Mouse (Mus musculus): ENCODE measurements at regions not wholly inside any gene's neighbourhood (a gene's known extent, or its start where the extent isn't known, plus 50 kb on each side); places are given as distances from the start of the nearest gene placed in this dataset.

DNA sequence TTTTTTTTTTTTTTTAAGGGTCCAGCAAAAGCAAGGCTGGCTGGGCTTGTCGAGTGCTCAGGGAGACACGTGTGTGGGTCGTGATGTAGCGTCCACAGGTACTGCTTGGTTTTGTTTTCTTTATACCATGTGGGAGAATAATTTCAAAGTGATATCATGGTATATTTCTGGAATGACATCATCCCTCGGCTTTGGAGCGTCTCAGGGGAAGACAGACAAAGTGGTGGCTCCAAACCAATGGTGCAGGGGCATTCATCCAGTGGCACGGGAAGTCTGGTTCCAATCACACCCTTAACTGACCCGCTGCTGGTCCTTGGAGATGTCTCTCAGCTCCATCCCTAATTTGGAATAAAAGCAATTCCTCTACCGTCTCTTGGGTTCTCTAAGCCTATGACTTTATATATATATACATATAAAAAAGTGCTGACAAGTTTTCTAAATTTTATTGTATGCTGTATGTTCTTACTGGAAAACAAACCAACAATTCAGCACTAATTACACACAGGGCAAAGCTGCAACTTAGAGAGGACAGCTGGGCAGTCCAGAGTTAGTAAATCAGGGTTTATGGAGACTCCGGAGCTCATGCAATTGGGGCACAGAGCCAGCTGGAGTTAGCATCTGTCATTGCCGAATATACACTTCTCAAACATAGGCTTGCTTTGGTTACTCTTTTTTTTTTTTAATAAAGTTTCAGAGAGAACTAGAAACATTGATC lies 115.3 kb downstream of the Evx1 start:
- no peak for DNase-seq (ENCODE audit: extremely low spot score in 1 of 2, low spot score in 1 of 2)

DNA sequence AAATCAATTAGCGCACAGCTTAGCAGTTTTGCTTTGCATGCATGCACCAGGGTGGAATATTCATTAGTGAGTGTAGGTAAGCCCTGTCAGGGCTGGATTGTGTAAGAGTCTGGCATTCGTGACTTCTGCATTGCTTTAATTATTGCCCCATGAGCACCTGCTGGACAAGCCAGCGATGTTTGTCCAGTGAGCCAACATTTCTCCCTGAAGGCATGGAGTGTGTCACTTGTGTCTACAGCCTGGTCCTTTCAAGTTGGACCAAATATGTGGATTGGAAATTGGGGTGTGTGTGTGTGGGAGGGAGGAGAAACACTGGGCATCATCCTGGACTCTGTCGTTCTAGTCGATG lies 115.9 kb downstream of the Evx1 start:
- no peak for DNase-seq (ENCODE audit: extremely low spot score in 1 of 2, low spot score in 1 of 2)

DNA sequence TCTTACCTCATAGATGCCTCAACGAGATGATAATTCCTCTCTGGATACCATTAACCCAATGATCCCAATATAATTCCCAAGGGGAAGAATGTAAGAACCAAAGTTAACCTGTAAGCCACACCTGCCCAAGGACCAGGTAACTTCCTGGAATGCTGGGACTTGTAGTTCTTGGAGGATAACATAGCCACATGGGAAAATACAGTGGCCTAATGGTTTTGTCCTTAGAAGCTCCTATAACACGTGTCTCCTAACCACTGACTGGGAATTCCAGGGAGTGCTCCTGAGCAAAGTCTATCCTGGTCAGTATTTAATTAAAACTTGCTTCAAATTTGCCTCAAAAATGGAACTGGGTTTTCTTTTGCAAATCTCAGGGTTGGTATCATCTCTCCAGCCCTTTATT lies 119.9 kb downstream of the Evx1 start:
- no peak for DNase-seq (ENCODE audit: extremely low spot score in 1 of 2, low spot score in 1 of 2)

DNA sequence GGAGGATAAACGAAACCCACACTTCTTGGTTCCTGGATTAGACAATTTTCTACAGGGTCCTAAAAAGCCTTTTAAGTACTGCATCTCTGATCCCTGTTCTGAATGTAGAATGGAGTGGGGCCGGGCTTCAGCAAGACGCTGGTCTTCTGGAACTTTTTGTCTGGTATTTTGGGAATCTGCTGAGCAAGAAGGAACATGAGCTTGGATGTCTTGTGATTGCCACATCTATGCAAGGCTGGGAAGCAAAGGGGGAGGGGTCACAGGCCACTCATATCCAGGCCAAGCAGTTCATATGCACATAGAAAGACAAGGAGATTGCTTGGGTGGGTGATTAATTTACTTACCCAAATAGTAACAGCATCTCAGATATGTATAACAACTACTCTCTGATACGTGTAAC lies 121.5 kb downstream of the Evx1 start:
- no peak for DNase-seq (ENCODE audit: extremely low spot score in 1 of 2, low spot score in 1 of 2)

DNA sequence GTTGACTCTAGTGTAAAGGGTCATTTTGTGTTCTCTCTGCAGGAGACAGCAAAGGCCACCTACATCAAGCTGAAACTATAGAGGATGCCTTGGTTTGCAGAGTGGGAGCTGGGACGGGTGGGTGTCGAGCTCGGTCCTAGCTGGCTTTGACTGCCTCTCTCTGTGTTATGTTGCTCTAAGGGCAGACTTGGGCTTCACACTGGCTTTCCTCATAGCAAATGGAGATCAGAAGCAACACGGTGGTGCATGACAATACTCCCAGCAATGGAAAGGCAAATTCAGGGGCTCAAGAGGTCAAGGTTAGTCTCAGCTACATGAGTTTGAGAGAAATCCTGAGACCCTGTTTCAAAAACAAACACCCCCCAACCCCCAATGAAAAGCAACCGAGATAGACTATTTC lies 122.1 kb downstream of the Evx1 start:
- DNase-seq (ENCODE audit: extremely low spot score in 1 of 2, low spot score in 1 of 2) = no peak

DNA sequence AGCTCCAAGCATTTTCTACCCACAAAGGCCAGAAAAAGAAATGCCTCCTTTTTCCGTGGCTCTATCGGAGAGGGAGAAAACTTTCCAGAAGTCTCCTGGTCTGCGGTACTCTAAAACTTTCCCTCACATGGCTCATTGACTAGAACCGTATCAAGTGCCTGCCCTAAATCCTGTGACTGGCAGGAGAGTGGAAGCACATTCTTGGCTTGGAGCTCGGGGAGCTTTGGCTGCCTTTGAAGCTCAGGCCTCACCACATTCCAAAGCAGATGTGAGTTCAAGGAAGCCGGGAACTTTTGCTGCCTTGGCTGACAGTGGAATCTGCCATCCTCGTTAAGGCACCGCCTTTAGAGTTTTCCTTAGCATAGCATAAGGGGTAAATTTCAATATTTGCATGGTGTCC lies 125.1 kb downstream of the Evx1 start:
- no peak for DNase-seq (ENCODE audit: extremely low spot score in 1 of 2, low spot score in 1 of 2)

DNA sequence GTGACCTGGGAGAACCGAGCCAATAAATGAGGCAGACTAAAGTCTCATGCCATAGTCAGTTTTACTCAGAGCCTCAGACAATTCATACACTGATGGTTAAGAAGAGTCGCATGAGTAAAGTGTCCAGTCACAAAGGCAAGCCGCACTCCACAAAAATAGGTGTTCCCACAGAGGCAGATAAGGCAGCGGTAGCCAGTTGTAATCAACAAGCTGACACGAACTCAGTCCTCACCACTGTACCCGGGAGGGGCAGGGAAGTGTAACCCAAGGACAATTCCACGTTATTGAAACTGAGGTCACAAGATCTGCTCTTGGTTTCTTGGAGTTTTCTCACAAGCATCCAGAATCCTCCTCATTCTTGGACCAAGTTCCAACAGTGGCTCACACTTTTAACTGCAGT lies 125.9 kb downstream of the Evx1 start:
- no peak for DNase-seq (ENCODE audit: extremely low spot score in 1 of 2, low spot score in 1 of 2)

DNA sequence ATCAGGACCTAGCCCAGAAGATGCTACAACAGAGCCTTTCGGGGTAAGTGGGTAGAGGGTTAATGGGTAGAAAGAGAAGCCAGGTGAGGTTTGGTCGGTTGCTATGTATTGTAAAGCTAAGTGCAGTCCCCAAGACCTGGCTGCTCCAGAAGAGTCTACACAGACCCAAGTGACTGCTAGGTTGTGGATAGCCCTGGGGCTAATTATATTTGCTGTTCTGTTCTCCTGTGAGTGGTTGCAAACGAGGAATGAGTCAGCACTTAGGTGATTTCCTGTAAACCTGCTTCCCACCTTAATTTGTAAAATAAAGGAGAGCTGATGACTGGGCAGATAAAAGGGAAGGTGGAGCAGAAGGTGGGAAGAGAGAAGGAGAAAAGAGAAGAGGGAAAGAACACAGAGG lies 126.9 kb downstream of the Evx1 start:
- no peak for DNase-seq (ENCODE audit: extremely low spot score in 1 of 2, low spot score in 1 of 2)

DNA sequence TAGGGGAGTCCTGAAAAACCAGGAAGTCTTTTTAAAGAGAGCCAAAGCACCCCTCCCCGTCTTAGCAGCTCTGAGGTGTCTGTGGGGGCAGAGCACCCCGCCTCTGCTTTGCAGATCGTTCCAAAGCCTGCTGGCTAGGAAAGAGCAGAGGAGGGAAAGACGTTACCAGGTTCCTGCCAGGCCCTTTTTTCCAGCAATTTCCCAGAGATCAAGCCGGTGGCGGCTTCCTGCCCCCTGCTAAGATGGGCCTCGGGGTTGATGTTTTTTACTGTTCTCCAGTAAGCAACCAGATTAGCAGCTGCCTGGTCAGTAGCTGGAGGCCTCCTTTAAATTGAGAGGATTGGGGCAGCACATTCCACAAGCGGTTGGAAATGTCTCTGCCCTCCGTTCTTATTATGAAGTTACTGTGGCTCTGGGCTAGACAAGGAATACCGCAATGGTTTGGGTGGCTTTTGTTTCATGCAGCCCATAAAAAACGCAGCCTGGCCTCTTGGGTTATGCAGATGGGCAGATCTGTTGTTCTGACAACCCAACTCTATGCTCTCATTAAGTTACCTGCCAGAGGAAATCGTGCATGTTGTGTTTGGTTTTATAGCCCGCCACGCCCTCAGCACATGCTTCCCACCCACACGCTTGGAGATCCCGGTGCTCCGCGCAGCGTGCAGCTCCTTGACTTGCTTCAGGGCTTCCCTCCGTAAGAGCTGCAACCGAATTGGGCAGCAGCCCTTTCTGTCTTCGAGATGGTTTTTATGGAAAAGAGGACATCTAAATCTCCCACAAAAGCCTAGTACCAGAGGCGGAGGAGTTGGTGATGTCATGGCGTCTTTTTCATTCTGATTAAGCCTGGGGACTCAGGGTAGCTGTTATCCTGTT lies 130.1 kb downstream of the Evx1 start:
- peak; percentile 7 to 65 for DNase-seq (ENCODE audit: extremely low spot score in 1 of 2, low spot score in 1 of 2)

DNA sequence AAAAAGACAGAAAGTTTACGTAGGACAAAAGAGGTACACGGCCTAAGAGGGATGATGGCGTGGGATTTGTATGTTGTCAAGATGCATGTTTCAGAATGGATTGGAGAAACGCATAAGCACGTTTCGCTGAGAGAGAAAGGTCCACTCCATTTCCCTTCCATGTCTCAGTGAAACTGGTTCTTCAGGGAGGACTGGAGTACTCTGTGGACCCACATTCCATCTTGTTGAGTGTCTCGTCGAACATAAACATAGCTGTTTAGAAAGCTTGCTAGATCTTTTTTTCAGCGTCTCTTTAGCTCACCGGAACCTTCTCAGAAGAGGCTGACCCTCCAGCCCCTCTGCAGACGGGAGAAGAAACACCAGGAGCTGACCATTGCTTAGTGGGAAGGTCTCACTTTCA lies 145.5 kb downstream of the Evx1 start:
- no peak for DNase-seq (ENCODE audit: extremely low spot score in 1 of 2, low spot score in 1 of 2)

DNA sequence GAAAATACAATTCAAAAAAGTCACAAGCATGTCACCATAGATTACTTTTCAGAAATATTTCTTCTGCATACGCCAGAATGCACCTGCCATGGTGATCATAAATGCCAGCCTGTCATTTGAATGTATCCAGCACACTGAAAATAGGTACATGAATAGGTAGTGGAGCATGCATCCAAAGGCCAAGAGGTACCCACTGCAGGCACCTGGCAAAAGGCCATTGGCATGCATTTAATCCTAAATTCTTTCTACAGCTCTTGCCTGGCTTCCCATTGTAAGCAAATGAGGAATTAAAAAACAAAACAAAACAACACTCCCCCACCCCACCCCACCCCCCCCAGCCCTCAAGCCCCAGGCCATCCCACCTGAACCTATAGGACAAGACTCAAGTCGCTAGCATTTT lies 147.9 kb downstream of the Evx1 start:
- DNase-seq (ENCODE audit: extremely low spot score in 1 of 2, low spot score in 1 of 2) = no peak

DNA sequence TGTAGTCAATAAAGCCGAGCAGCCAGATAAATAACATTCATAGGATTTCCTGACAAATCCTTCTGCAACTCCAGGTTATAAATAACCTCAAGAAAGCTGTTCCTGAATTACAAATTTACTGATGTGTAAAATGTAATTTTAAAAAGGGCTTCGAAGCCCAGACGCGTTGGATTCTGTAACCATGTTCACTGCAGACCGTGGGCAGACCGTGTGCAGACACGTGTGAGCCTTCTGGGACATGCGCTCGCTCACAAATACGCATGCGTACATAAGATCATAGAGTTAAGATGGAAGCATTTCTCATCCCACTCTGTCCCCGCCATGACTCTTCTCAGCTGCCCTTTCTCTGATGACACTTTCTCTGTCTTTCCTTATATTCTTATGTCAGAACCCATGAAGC lies 150.1 kb downstream of the Evx1 start:
- peak; percentile 55 to 66 for DNase-seq (ENCODE audit: extremely low spot score in 1 of 2, low spot score in 1 of 2)

DNA sequence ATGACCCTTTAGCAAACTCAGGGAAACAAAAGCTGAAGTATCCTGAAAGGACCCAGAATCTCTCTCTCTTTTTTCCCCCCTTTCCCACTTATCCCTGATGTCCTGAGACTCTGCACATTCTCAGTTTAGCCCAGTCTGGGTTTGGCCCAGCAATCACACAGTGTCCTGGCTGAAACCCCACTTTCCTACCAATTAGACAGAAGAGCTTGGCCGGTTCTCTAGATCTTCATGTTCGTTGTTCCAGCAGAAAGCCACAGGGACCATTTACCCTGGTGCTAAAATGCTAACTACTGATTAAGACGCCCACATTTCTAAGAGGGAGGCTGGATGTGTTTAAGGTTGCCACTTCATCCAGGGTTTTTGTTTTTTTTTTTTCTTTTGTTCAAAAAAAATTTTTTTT lies 151.3 kb downstream of the Evx1 start:
- DNase-seq (ENCODE audit: extremely low spot score in 1 of 2, low spot score in 1 of 2) = no peak

DNA sequence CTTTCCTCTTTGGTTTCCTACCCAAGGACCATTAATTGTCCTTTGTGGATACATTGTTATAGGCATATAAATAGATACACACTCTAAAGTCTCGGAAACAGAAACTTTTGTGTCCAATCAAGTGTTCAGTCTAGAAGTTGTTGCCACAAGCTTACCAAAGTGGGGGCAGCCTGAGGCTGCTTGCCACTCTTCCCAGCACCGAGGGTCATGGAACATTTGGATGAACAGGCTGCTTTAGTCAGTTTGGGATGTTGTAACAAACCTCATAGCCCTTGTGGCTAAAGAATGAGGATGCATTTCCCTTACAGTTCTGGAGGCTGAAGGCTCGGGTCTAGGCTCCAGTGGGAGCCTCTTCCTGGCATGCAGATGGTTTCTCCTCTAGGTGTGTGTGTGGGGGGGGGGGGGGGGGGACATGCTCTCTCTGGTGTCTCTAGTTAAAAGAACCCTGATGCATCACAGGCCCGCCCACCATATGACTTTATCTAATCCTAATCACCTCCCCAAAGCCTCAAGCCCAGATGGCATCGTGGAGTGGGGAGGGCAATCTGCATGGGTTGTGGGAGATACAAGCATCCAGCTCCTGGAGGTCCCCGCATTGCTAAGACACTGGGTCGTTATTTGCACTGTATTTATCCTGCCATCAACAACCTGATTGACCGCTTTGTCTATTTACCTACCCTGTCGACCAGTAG lies 152.7 kb downstream of the Evx1 start:
- DNase-seq (ENCODE audit: extremely low spot score in 1 of 2, low spot score in 1 of 2) = no peak

DNA sequence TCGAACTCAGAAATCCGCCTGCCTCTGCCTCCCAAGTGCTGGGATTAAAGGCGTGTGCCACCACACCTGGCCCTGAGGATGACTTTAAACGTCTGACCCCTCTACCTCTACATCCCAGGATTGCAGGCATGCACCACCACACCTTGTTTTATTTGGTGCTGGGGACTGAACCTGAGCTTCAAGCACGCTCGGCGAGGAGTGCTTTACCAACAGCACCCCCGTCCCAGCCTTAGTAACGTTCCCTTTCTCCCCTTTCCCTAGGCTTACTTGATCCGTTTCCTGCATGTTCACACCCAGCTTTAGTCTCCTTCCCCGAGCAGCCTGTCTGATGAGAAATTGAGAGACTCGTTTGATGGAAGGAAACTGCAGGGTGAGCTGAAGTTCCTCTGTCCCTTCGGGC lies 157.5 kb downstream of the Evx1 start:
- DNase-seq (ENCODE audit: extremely low spot score in 1 of 2, low spot score in 1 of 2) = no peak

DNA sequence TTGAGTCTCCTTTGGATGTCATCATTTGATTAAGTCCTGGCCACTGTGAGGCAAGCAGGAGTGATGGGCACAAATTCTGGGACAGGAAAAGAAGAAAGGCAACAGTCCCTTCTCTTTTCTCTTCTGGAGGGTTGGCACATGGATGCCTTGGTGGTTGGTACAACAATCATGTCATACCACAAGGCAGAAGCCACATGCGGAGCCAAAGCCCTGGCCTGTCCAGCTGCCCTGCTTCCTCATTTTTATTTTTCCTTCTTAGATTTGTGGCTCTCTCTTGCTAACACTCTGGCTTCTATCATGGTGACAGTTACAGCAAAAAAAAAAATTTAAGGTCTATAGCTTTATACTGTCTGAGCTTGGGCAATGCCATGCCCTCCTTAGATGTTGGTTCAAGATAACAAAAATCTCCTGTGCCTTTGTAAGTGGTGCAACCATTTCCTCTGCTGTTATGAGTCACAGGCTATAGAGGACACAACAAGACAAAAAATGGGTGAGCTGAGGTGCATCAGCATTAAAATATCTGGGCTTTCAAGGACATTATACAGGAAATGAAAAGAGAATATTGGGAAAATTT lies 158.2 kb downstream of the Evx1 start:
- DNase-seq (ENCODE audit: extremely low spot score in 1 of 2, low spot score in 1 of 2) = no peak

DNA sequence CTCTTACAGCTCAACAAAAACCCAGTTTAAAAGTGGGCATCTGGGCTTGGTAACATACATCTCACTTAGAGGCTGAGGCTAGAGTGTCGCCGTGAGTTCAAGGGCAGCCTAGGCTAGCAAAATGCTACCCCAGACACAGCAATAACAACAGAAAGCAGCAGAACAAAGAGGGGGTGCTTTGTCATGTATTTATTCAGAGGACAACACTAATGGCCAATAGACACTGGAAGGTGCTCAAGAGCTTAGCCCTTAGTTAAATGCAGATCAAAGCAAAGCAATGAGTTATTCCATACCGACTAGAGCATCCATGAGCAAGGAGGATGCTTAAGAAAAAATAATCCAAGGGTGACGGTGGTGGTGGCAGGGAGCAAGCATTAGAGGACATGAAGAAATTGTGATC lies 158.7 kb downstream of the Evx1 start:
- DNase-seq (ENCODE audit: extremely low spot score in 1 of 2, low spot score in 1 of 2) = no peak

DNA sequence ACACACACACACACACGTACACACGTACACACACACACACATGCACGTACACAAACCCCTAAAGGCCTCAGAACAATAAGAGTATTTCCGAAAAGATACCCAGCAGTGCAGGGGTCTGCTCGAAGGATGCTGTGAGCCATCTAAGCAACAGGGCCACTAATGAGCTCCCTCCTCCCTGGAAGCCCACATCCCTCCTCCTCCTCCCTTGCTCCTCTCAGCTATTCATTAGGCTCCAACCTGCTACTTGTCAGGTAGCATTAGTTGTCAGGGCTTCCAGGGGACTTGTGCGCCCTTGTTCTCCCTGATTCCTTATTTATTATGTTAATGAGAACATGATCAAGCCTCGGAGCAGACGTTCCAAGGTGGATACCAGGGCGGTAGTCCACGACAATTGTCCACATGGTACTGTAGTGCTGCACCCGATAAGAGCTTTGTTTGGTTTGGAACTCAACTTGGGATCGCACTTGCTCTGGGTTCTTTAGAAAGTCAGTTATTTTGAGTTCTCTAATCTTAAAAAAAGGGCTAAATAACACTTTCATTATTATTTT lies 159.8 kb downstream of the Evx1 start:
- no peak for DNase-seq (ENCODE audit: extremely low spot score in 1 of 2, low spot score in 1 of 2)

DNA sequence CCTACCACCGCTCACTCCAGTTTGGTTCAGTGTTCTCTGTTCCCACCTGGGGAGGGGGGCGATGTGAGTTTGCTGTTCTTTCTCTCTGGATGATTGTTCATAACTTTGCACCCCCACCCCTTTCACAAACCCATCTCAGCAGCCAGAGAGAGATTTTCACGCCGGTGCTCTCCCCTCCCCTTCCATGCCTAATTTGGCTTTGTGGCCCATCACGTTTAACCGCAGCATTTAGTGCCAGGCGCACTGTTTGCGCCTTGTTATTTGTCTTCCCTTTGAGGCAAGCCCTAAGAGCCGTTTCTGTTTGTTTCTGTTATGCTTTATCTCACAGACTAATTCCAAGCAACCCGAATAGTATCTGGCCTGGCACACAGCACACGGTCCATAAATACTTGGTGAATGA lies 160.6 kb downstream of the Evx1 start:
- DNase-seq (ENCODE audit: extremely low spot score in 1 of 2, low spot score in 1 of 2) = no peak

DNA sequence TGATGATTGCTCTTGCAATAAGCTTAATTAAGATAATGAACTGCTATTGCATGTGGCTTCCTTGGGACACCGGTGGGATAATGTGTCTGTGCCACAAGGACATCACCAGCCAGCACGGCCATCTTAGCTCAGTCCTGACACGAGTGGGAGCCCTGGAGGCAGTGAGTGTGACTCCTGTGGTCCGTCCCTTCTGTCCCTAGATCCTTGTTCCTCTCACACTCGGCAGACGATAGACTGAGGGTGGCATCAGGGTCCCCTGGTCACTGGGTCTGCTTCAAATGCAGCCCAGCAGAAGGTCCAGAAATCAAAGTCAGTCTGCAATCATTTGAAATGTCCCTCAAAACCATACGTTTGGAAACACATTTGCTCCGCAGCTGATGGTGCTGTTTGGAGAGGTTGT lies 162.4 kb downstream of the Evx1 start:
- no peak for DNase-seq (ENCODE audit: extremely low spot score in 1 of 2, low spot score in 1 of 2)

DNA sequence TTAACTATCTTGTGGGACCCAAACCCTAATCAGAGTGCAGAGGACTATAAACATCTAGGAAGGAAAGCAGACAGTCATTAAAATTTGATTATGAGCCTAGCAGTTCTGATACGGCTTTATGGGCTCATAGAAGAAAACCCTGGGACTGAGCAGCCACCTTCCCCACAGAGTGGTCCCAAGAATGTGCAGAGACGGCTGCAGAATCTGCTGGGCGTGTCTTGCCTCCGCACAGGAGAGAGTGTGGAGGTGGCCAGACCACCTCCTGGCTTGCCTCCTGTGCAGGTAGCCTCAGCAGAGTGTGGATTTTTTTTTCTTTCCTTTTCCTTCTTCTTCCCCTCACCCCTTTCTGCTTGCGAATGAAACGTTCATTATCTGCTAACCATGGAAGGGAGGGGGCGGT lies 163.3 kb downstream of the Hibadh start:
- DNase-seq (ENCODE audit: extremely low spot score in 1 of 2, low spot score in 1 of 2) = no peak
